Mouse (Mus musculus): ENCODE data around the gene Lhx2. TPM values are rescaled to one million over a fixed set of nuclear protein-coding genes. Genes with fewer than 3 reads are reported as not detected.

The Lhx2 gene
- polyA plus RNA-seq, 1 experiment from 2014 or later: not detected

DNA sequence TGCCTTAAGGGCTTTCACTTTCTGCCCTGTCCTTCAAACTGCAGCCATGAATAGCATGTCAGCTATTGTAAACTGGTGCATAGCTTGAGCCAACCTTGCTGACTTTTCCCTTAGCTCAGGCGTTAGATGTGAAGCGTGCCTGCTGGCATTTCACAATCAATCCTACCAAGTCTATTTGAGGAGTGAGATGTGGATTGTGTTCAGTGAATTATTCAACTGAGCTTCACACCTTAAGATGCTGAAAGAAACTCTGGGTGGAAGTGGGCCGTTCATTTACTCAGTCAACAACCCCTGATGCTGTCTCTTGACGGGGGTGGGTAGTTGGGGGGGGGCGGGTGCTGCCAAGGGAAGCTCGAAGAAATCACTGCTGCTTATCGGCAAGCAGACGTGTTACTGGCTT is 15.7 kb upstream of the Lhx2 start:
- H3K36me3 ChIP-seq (ENCODE audit: control insufficient read depth, insufficient read depth): no peaks in the 10 kb centered on the region
- no peaks in the 10 kb centered on the region for H3K4me1 ChIP-seq (ENCODE audit: control insufficient read depth, insufficient read depth, low read length)
- H3K27ac ChIP-seq (ENCODE audit: low read length): no peak overlapping the region
- no peak for ATAC-seq (replicated peaks; ENCODE audit: extremely low read depth, insufficient read depth, low FRiP score)
- no peak overlapping the region for H3K9ac ChIP-seq (ENCODE audit: low read length)
- H3K4me2 ChIP-seq (ENCODE audit: low read depth, low read length): no peak overlapping the region
- no peaks in the 10 kb centered on the region for H3K9me3 ChIP-seq (replicated peaks; ENCODE audit: control insufficient read depth, low read length)
- H3K4me3 ChIP-seq (ENCODE audit: low read length): no peak overlapping the region
- peaks cover 11% of the 10 kb centered on the region for H3K27me3 ChIP-seq (ENCODE audit: control insufficient read depth, insufficient read depth, low read length)
- WGBS: 31% methylated on average over 8 of the region's 8 CpGs

DNA sequence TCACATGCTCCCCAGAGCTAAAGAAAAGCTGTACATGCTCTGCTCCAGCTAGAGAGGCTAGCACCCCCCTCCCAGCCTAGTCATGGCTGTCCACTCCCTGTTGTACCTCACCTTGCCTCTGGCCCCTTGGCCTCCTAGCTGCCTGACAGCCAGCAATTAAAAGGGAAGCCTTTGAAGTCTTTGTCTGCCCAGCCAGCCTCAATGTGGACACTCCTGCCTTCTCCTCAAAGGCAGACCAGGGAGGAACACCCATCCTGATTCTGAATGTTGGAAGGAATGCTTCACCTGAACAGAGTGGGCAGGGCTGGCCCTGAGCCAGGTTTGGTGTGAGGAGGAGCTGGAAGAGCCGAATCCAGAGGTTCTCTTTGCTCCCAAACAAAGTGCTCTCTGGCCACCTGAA is 12.4 kb upstream of the Lhx2 start:
- Histone ChIP-seq H3K4me2 (ENCODE audit: low read depth, low read length) (no peak overlapping the region), H3K27ac (ENCODE audit: low read length) (no peak overlapping the region), H3K36me3 (ENCODE audit: control insufficient read depth, insufficient read depth) (no peaks in the 10 kb centered on the region), H3K4me3 (ENCODE audit: low read length) (no peak overlapping the region), H3K4me1 (ENCODE audit: control insufficient read depth, insufficient read depth, low read length) (no peaks in the 10 kb centered on the region), H3K9me3 (replicated peaks; ENCODE audit: control insufficient read depth, low read length) (no peaks in the 10 kb centered on the region), H3K9ac (ENCODE audit: low read length) (no peak overlapping the region), H3K27me3 (ENCODE audit: control insufficient read depth, insufficient read depth, low read length) (peaks cover 11% of the 10 kb centered on the region)
- no peak for ATAC-seq (replicated peaks; ENCODE audit: extremely low read depth, insufficient read depth, low FRiP score)
- 44% methylated on average over 1 of the region's 1 CpGs for WGBS

GRCm38 (mm10) chr2:38333586-38334119 is 5.4 kb upstream of the Lhx2 start:
- no peak overlapping the region for H3K9ac ChIP-seq (ENCODE audit: low read length)
- H3K27ac ChIP-seq (ENCODE audit: low read length): no peak overlapping the region
- 40% methylated on average over 7 of the region's 7 CpGs for WGBS
- H3K9me3 ChIP-seq (replicated peaks; ENCODE audit: control insufficient read depth, low read length): no peaks in the 10 kb centered on the region
- peaks cover 5% of the 10 kb centered on the region for H3K4me1 ChIP-seq (ENCODE audit: control insufficient read depth, insufficient read depth, low read length)
- H3K4me2 ChIP-seq (ENCODE audit: low read depth, low read length): no peak overlapping the region
- no peaks in the 10 kb centered on the region for H3K36me3 ChIP-seq (ENCODE audit: control insufficient read depth, insufficient read depth)
- H3K27me3 ChIP-seq (ENCODE audit: control insufficient read depth, insufficient read depth, low read length): peaks cover 55% of the 10 kb centered on the region
- no peak for ATAC-seq (replicated peaks; ENCODE audit: extremely low read depth, insufficient read depth, low FRiP score)
- H3K4me3 ChIP-seq (ENCODE audit: low read length): no peak overlapping the region

- no peaks in the 10 kb centered on the region for H3K9me3 ChIP-seq (replicated peaks; ENCODE audit: control insufficient read depth, low read length)
- H3K27me3 ChIP-seq (ENCODE audit: control insufficient read depth, insufficient read depth, low read length): peaks cover 81% of the 10 kb centered on the region
- H3K27ac ChIP-seq (ENCODE audit: low read length): no peak overlapping the region
- WGBS: 5% methylated on average over 17 of the region's 17 CpGs
- H3K4me3 ChIP-seq (ENCODE audit: low read length): peak overlapping the region; percentile 19
- H3K36me3 ChIP-seq (ENCODE audit: control insufficient read depth, insufficient read depth): no peaks in the 10 kb centered on the region
- H3K4me2 ChIP-seq (ENCODE audit: low read depth, low read length): peak overlapping the region; percentile 27; the same call in 1 of the 2 replicates
- peaks cover 14% of the 10 kb centered on the region for H3K4me1 ChIP-seq (ENCODE audit: control insufficient read depth, insufficient read depth, low read length)
- ATAC-seq (replicated peaks; ENCODE audit: extremely low read depth, insufficient read depth, low FRiP score): no peak
- H3K9ac ChIP-seq (ENCODE audit: low read length): no peak overlapping the region
These were observed 2.5 kb upstream of the Lhx2 start for GRCm38 (mm10) chr2:38336606-38337005.

DNA sequence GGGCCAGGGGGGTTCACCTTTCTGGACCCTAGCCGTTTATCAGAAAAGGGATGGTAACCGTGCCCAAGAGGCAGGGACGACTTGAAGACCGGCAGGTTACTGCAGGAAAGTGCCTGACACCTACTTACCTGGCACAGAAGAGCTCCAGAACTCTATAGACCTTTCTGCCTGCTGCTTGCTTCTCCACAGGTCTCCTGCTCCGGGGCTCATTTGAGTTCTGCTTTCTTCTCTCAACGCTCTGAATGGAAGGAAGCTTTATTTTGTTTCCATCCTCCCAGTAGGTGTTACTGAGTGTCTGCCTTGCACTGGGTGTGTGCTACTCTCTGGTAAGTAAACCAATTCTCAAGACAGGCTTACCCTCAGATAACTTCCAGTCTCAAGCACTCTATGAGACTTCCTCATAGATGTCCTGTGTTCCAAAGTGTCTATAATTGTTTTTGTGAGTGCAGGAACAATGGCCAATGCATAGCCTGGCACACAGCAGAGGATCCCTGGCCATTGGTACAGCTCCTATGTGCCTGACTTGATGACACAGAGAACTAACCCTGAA is 1.9 kb upstream of the Lhx2 start:
- 15% methylated on average over 6 of the region's 6 CpGs for WGBS
- Histone ChIP-seq H3K36me3 (ENCODE audit: control insufficient read depth, insufficient read depth) (no peaks in the 10 kb centered on the region), H3K27me3 (ENCODE audit: control insufficient read depth, insufficient read depth, low read length) (peaks cover 83% of the 10 kb centered on the region), H3K27ac (ENCODE audit: low read length) (no peak overlapping the region), H3K9ac (ENCODE audit: low read length) (no peak overlapping the region), H3K4me2 (ENCODE audit: low read depth, low read length) (no peak overlapping the region), H3K4me1 (ENCODE audit: control insufficient read depth, insufficient read depth, low read length) (peaks cover 14% of the 10 kb centered on the region), H3K9me3 (replicated peaks; ENCODE audit: control insufficient read depth, low read length) (no peaks in the 10 kb centered on the region), H3K4me3 (ENCODE audit: low read length) (peak overlapping the region; percentile 19; the same call in 1 of the 2 replicates)
- ATAC-seq (replicated peaks; ENCODE audit: extremely low read depth, insufficient read depth, low FRiP score): no peak

DNA sequence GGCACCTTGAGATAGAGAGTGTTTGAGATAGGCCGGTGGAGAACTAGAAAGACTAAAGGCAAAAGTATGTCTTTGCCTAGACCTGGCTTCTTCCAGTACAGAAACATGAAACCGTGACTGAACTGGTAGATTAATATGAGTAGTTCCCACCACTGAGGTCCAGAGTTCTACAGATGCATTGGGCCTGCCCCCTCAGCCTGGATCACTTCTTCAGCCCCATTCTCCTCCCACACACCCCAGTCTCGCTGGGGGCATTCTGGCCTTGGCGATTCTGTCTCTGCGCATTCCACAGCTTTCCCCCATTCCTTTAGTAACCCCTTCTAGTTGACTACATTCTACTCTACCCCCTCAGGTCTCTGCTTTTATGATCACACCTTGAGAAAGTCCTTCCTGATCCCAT is 1.4 kb upstream of the Lhx2 start:
- H3K4me2 ChIP-seq (ENCODE audit: low read depth, low read length): no peak overlapping the region
- no peaks in the 10 kb centered on the region for H3K36me3 ChIP-seq (ENCODE audit: control insufficient read depth, insufficient read depth)
- 39% methylated on average over 5 of the region's 5 CpGs for WGBS
- H3K4me3 ChIP-seq (ENCODE audit: low read length): no peak overlapping the region
- H3K9ac ChIP-seq (ENCODE audit: low read length): no peak overlapping the region
- H3K9me3 ChIP-seq (replicated peaks; ENCODE audit: control insufficient read depth, low read length): no peaks in the 10 kb centered on the region
- H3K4me1 ChIP-seq (ENCODE audit: control insufficient read depth, insufficient read depth, low read length): peaks cover 14% of the 10 kb centered on the region
- peaks cover 85% of the 10 kb centered on the region for H3K27me3 ChIP-seq (ENCODE audit: control insufficient read depth, insufficient read depth, low read length)
- no peak overlapping the region for H3K27ac ChIP-seq (ENCODE audit: low read length)
- ATAC-seq (replicated peaks; ENCODE audit: extremely low read depth, insufficient read depth, low FRiP score): no peak

DNA sequence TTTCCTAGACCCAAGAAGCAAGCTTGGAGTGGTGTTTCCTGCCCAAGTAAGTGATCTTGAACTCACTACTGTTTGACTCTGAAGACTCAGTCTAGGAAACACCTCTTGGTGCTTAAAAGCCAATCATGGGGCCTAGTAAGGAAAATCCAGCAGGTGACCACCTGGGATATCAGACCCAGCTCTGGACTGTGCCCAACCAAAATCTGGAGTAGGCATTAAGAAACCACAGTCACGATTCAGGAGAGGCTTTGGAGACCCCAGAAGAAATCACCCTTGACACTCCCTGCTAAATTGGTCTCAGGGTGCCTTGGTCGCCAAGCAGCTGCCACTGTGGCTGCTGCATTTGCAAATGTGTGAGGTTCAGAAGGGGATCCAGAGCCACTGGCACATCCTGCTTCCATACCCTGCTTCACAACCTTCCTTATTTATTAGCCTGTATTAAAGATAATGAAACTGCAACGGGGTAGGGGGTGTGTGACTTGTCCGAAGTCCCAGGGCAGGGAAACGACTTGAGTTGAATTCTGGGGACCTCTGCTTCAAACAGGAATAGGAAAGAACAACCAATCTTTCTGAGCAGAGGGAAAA is 641 bp upstream of the Lhx2 start:
- Histone ChIP-seq H3K36me3 (ENCODE audit: control insufficient read depth, insufficient read depth) (no peaks in the 10 kb centered on the region), H3K9me3 (replicated peaks; ENCODE audit: control insufficient read depth, low read length) (no peaks in the 10 kb centered on the region), H3K4me3 (ENCODE audit: low read length) (peak overlapping the region; percentile 57), H3K9ac (ENCODE audit: low read length) (no peak overlapping the region), H3K27me3 (ENCODE audit: control insufficient read depth, insufficient read depth, low read length) (peaks cover 86% of the 10 kb centered on the region), H3K4me1 (ENCODE audit: control insufficient read depth, insufficient read depth, low read length) (peaks cover 14% of the 10 kb centered on the region), H3K4me2 (ENCODE audit: low read depth, low read length) (peak overlapping the region; percentile 88), H3K27ac (ENCODE audit: low read length) (no peak overlapping the region)
- 10% methylated on average over 5 of the region's 5 CpGs for WGBS
- no peak for ATAC-seq (replicated peaks; ENCODE audit: extremely low read depth, insufficient read depth, low FRiP score)

DNA sequence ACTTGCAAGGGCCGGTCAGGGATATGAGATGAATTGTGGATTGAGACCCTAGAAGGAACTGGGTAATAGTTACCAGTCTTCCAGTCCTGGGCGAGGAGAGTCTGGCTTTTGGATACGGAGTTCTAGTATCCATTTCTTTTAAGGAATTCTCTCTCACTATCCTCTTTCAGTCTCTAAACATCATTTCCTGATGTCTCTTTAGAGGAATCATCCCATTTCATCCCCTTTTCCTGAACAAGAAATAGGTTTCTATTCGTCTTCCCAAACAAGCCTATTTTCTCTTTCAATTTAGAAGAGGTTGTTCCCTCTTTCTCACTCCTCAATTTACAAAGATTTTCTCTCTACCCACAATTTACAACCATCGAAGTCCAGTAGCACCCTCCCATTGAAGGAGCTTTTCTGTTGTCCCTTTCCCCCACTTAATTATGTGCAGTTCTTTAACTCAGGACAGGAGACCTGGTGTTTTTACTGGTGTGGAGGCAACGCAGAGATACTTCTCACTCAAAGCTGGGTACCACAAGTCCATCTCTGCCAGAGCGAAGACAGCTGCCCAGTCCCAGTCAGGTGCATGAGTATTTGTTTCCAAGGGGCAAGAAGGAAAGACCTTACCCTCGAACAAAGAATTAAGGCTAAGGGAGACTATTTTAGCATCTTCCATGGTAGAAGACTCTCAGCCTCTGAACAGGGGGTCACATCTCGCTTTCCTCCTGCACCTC is 987 bp downstream of the Lhx2 start:
- peaks cover 14% of the 10 kb centered on the region for H3K4me1 ChIP-seq (ENCODE audit: control insufficient read depth, insufficient read depth, low read length)
- H3K27me3 ChIP-seq (ENCODE audit: control insufficient read depth, insufficient read depth, low read length): peaks cover 90% of the 10 kb centered on the region
- peak overlapping the region; percentile 57 for H3K4me3 ChIP-seq (ENCODE audit: low read length)
- no peak overlapping the region for H3K27ac ChIP-seq (ENCODE audit: low read length)
- H3K9ac ChIP-seq (ENCODE audit: low read length): no peak overlapping the region
- WGBS: 1% methylated on average over 9 of the region's 9 CpGs
- no peaks in the 10 kb centered on the region for H3K9me3 ChIP-seq (replicated peaks; ENCODE audit: control insufficient read depth, low read length)
- no peaks in the 10 kb centered on the region for H3K36me3 ChIP-seq (ENCODE audit: control insufficient read depth, insufficient read depth)
- peak overlapping the region; percentile 88 for H3K4me2 ChIP-seq (ENCODE audit: low read depth, low read length)
- ATAC-seq (replicated peaks; ENCODE audit: extremely low read depth, insufficient read depth, low FRiP score): no peak

DNA sequence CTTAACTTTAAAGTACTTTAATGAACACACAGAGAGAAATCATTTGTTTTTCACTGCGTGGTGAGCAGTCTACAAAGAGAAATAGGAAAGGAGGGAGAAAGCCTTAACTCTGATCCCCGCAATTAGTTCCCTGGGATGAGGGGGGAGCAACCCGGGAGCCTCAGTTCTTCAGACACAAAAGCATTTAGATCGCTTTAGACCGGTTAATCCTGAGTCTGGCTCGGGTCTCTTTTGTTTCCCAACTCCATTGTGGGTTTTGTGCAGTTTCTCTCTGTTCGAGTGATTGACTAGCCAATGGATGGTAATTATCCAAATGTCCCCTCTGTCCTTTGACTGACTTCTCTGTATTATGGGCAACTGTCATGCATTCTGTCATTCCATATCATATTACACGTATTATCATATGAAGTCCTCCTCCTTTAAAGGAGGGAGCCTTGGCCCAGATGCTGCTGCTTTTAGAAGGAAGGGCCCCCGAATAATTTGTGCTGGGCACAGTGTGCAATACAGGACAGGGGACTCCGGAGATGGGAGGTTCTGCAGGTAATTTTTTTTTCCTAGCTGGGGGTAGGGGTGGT is 1.6 kb downstream of the Lhx2 start:
- H3K27me3 ChIP-seq (ENCODE audit: control insufficient read depth, insufficient read depth, low read length): peaks cover 90% of the 10 kb centered on the region
- H3K4me1 ChIP-seq (ENCODE audit: control insufficient read depth, insufficient read depth, low read length): peaks cover 14% of the 10 kb centered on the region
- H3K36me3 ChIP-seq (ENCODE audit: control insufficient read depth, insufficient read depth): no peaks in the 10 kb centered on the region
- H3K27ac ChIP-seq (ENCODE audit: low read length): no peak overlapping the region
- no peaks in the 10 kb centered on the region for H3K9me3 ChIP-seq (replicated peaks; ENCODE audit: control insufficient read depth, low read length)
- no peak overlapping the region for H3K4me3 ChIP-seq (ENCODE audit: low read length)
- no peak overlapping the region for H3K9ac ChIP-seq (ENCODE audit: low read length)
- no peak for ATAC-seq (replicated peaks; ENCODE audit: extremely low read depth, insufficient read depth, low FRiP score)
- H3K4me2 ChIP-seq (ENCODE audit: low read depth, low read length): no peak overlapping the region
- 3% methylated on average over 10 of the region's 10 CpGs for WGBS
